Mouse (Mus musculus) liver, adult (tissue): ENCODE results near the gene Lrrc1.

Experiments used
- GATA4 ChIP-seq: IDR thresholded peaks from 2 replicates; pipeline ENCODE4 v1.6.1; 2014; ENCODE audit warnings: mild to moderate bottlenecking, low read length; ENCODE audit not compliant: insufficient replicate concordance

Lrrc1 gene

GRCm38 (mm10) chr9:77430413-77431087 is 114.1 kb downstream of the Lrrc1 start:
- no peak for TF ChIP-seq GATA4

- TF ChIP-seq GATA4 = no peak
Observed at GRCm38 (mm10) chr9:77429230-77430015, 115.2 kb downstream of the Lrrc1 start.

GRCm38 (mm10) chr9:77428748-77429140 is 115.9 kb downstream of the Lrrc1 start:
- no peak for TF ChIP-seq GATA4

GRCm38 (mm10) chr9:77428115-77428747 is 116.4 kb downstream of the Lrrc1 start:
- no peak for TF ChIP-seq GATA4

- TF ChIP-seq GATA4 = no peak
Observed at GRCm38 (mm10) chr9:77427292-77428114, 117.2 kb downstream of the Lrrc1 start.

GRCm38 (mm10) chr9:77426110-77426509 is 118.6 kb downstream of the Lrrc1 start:
- TF ChIP-seq GATA4 = no peak

- no peak for TF ChIP-seq GATA4
Observed at GRCm38 (mm10) chr9:77425553-77425952, 119.1 kb downstream of the Lrrc1 start.

- TF ChIP-seq GATA4 = no peak
Observed at GRCm38 (mm10) chr9:77420200-77420585, 124.5 kb downstream of the Lrrc1 start.

GRCm38 (mm10) chr9:77419501-77420199 is 125.0 kb downstream of the Lrrc1 start:
- TF ChIP-seq GATA4 = no peak

- no peak for TF ChIP-seq GATA4
Observed at GRCm38 (mm10) chr9:77418800-77419199, 125.9 kb downstream of the Lrrc1 start.

- TF ChIP-seq GATA4 = no peak
Observed at GRCm38 (mm10) chr9:77416486-77416885, 128.2 kb downstream of the Lrrc1 start.

- no peak for TF ChIP-seq GATA4
Observed at GRCm38 (mm10) chr9:77416002-77416401, 128.7 kb downstream of the Lrrc1 start.

GRCm38 (mm10) chr9:77411830-77412425 is 132.7 kb downstream of the Lrrc1 start:
- no peak for TF ChIP-seq GATA4

- TF ChIP-seq GATA4 = no peak
Observed at GRCm38 (mm10) chr9:77410968-77411367, 133.7 kb downstream of the Lrrc1 start.
